Mouse (Mus musculus): ENCODE measurements at regions not wholly inside any gene's neighbourhood (a gene's known extent, or its start where the extent isn't known, plus 50 kb on each side); places are given as distances from the start of the nearest gene placed in this dataset.

- H3K79me2 ChIP-seq (ENCODE audit: control insufficient read depth, insufficient read depth) = no peaks in the 10 kb centered on the region
- TF ChIP-seq MYOD1 (IDR thresholded peaks at IDR 0.05; ENCODE audit: control insufficient read depth, insufficient read length, low read depth) = no peak
- no peak for TF ChIP-seq CEBPB (IDR thresholded peaks at IDR 0.05; ENCODE audit: low read depth)
- TF ChIP-seq MYOG (IDR thresholded peaks at IDR 0.05; ENCODE audit: control insufficient read depth, extremely low read depth, insufficient read length) = no peak
- TF ChIP-seq FOSL1 (IDR thresholded peaks at IDR 0.05; ENCODE audit: insufficient read depth, low read length, poor library complexity, severe bottlenecking) = no peak
- TF ChIP-seq USF1 (IDR thresholded peaks at IDR 0.05; ENCODE audit: low read depth) = no peak
- no peak for TF ChIP-seq CTCF (IDR thresholded peaks at IDR 0.05; ENCODE audit: control insufficient read depth, insufficient read depth, insufficient read length)
- no peak for TF ChIP-seq MAX (IDR thresholded peaks at IDR 0.05)
- H3K27me3 ChIP-seq (ENCODE audit: control insufficient read depth, insufficient read depth, insufficient read length) = no peaks in the 10 kb centered on the region
- no peaks in the 10 kb centered on the region for H3K79me3 ChIP-seq (ENCODE audit: low read depth)
- H3K36me3 ChIP-seq (ENCODE audit: control insufficient read depth, insufficient read depth) = no peaks in the 10 kb centered on the region
- no peak overlapping the region for H3ac ChIP-seq (ENCODE audit: control insufficient read depth, insufficient read length, low read depth)
- no peak overlapping the region for H3K4me3 ChIP-seq (ENCODE audit: insufficient read depth, poor library complexity, severe bottlenecking)
Measured at GRCm38 (mm10) chr16:85347621-85348020, 174.1 kb upstream of the App start.

GRCm38 (mm10) chr16:85336495-85337119 is 163.0 kb upstream of the App start:
- H3K79me3 ChIP-seq (ENCODE audit: low read depth) = no peaks in the 10 kb centered on the region
- no peak overlapping the region for H3K4me3 ChIP-seq (ENCODE audit: insufficient read depth, poor library complexity, severe bottlenecking)
- H3K79me2 ChIP-seq (ENCODE audit: control insufficient read depth, insufficient read depth) = no peaks in the 10 kb centered on the region
- H3K36me3 ChIP-seq (ENCODE audit: control insufficient read depth, insufficient read depth) = no peaks in the 10 kb centered on the region
- no peaks in the 10 kb centered on the region for H3K27me3 ChIP-seq (ENCODE audit: control insufficient read depth, insufficient read depth, insufficient read length)
- H3ac ChIP-seq (ENCODE audit: control insufficient read depth, insufficient read length, low read depth) = no peak overlapping the region
- TF ChIP-seq MYOD1 (IDR thresholded peaks at IDR 0.05; ENCODE audit: control insufficient read depth, insufficient read length, low read depth) (no peak), MYOG (IDR thresholded peaks at IDR 0.05; ENCODE audit: control insufficient read depth, extremely low read depth, insufficient read length) (no peak), CTCF (IDR thresholded peaks at IDR 0.05; ENCODE audit: control insufficient read depth, insufficient read depth, insufficient read length) (no peak), CEBPB (IDR thresholded peaks at IDR 0.05; ENCODE audit: low read depth) (no peak)

GRCm38 (mm10) chr16:85333543-85333942 is 160.0 kb upstream of the App start:
- Histone ChIP-seq H3K36me3 (ENCODE audit: control insufficient read depth, insufficient read depth) (no peaks in the 10 kb centered on the region), H3K79me3 (ENCODE audit: low read depth) (no peaks in the 10 kb centered on the region), H3ac (ENCODE audit: control insufficient read depth, insufficient read length, low read depth) (no peak overlapping the region), H3K27me3 (ENCODE audit: control insufficient read depth, insufficient read depth, insufficient read length) (no peaks in the 10 kb centered on the region), H3K4me3 (ENCODE audit: insufficient read depth, poor library complexity, severe bottlenecking) (no peak overlapping the region), H3K79me2 (ENCODE audit: control insufficient read depth, insufficient read depth) (no peaks in the 10 kb centered on the region)
- TF ChIP-seq MYOD1 (IDR thresholded peaks at IDR 0.05; ENCODE audit: control insufficient read depth, insufficient read length, low read depth) (no peak), CTCF (IDR thresholded peaks at IDR 0.05; ENCODE audit: control insufficient read depth, insufficient read depth, insufficient read length) (no peak), FOSL1 (IDR thresholded peaks at IDR 0.05; ENCODE audit: insufficient read depth, low read length, poor library complexity, severe bottlenecking) (no peak), MAX (IDR thresholded peaks at IDR 0.05) (no peak), USF1 (IDR thresholded peaks at IDR 0.05; ENCODE audit: low read depth) (no peak), CEBPB (IDR thresholded peaks at IDR 0.05; ENCODE audit: low read depth) (no peak)

- TF ChIP-seq MYOG (IDR thresholded peaks at IDR 0.05; ENCODE audit: control insufficient read depth, extremely low read depth, insufficient read length) (no peak), CTCF (IDR thresholded peaks at IDR 0.05; ENCODE audit: control insufficient read depth, insufficient read depth, insufficient read length) (no peak), MAX (IDR thresholded peaks at IDR 0.05) (no peak), CEBPB (IDR thresholded peaks at IDR 0.05; ENCODE audit: low read depth) (no peak), FOSL1 (IDR thresholded peaks at IDR 0.05; ENCODE audit: insufficient read depth, low read length, poor library complexity, severe bottlenecking) (no peak), USF1 (IDR thresholded peaks at IDR 0.05; ENCODE audit: low read depth) (no peak), MYOD1 (IDR thresholded peaks at IDR 0.05; ENCODE audit: control insufficient read depth, insufficient read length, low read depth) (no peak)
- H3K27me3 ChIP-seq (ENCODE audit: control insufficient read depth, insufficient read depth, insufficient read length) = no peaks in the 10 kb centered on the region
- no peak overlapping the region for H3ac ChIP-seq (ENCODE audit: control insufficient read depth, insufficient read length, low read depth)
Measured at GRCm38 (mm10) chr16:85312018-85312417, 138.5 kb upstream of the App start.

GRCm38 (mm10) chr16:85309493-85309892 is 135.9 kb upstream of the App start:
- TF ChIP-seq MYOG (IDR thresholded peaks at IDR 0.05; ENCODE audit: control insufficient read depth, extremely low read depth, insufficient read length) = no peak
- TF ChIP-seq CEBPB (IDR thresholded peaks at IDR 0.05; ENCODE audit: low read depth) = no peak
- TF ChIP-seq USF1 (IDR thresholded peaks at IDR 0.05; ENCODE audit: low read depth) = peak; percentile 35
- TF ChIP-seq FOSL1 (IDR thresholded peaks at IDR 0.05; ENCODE audit: insufficient read depth, low read length, poor library complexity, severe bottlenecking) = no peak
- TF ChIP-seq MYOD1 (IDR thresholded peaks at IDR 0.05; ENCODE audit: control insufficient read depth, insufficient read length, low read depth) = no peak
- no peak for TF ChIP-seq CTCF (IDR thresholded peaks at IDR 0.05; ENCODE audit: control insufficient read depth, insufficient read depth, insufficient read length)
- Histone ChIP-seq H3K79me3 (ENCODE audit: low read depth) (no peaks in the 10 kb centered on the region), H3K27me3 (ENCODE audit: control insufficient read depth, insufficient read depth, insufficient read length) (no peaks in the 10 kb centered on the region), H3K4me3 (ENCODE audit: insufficient read depth, poor library complexity, severe bottlenecking) (no peak overlapping the region), H3K79me2 (ENCODE audit: control insufficient read depth, insufficient read depth) (no peaks in the 10 kb centered on the region), H3ac (ENCODE audit: control insufficient read depth, insufficient read length, low read depth) (no peak overlapping the region), H3K36me3 (ENCODE audit: control insufficient read depth, insufficient read depth) (no peaks in the 10 kb centered on the region)

More at GRCm38 (mm10) chr16:85312018-85312417, 138.5 kb upstream of the App start:
- H3K79me3 ChIP-seq (ENCODE audit: low read depth) = no peaks in the 10 kb centered on the region
- no peak overlapping the region for H3K4me3 ChIP-seq (ENCODE audit: insufficient read depth, poor library complexity, severe bottlenecking)
- no peaks in the 10 kb centered on the region for H3K36me3 ChIP-seq (ENCODE audit: control insufficient read depth, insufficient read depth)
- no peaks in the 10 kb centered on the region for H3K79me2 ChIP-seq (ENCODE audit: control insufficient read depth, insufficient read depth)

- Histone ChIP-seq H3K27me3 (ENCODE audit: control insufficient read depth, insufficient read depth, insufficient read length) (no peaks in the 10 kb centered on the region), H3K36me3 (ENCODE audit: control insufficient read depth, insufficient read depth) (no peaks in the 10 kb centered on the region), H3K79me2 (ENCODE audit: control insufficient read depth, insufficient read depth) (no peaks in the 10 kb centered on the region), H3K4me3 (ENCODE audit: insufficient read depth, poor library complexity, severe bottlenecking) (no peak overlapping the region), H3ac (ENCODE audit: control insufficient read depth, insufficient read length, low read depth) (no peak overlapping the region), H3K79me3 (ENCODE audit: low read depth) (no peaks in the 10 kb centered on the region)
- TF ChIP-seq MYOD1 (IDR thresholded peaks at IDR 0.05; ENCODE audit: control insufficient read depth, insufficient read length, low read depth) = no peak
- TF ChIP-seq CEBPB (IDR thresholded peaks at IDR 0.05; ENCODE audit: low read depth) = no peak
- no peak for TF ChIP-seq MAX (IDR thresholded peaks at IDR 0.05)
- no peak for TF ChIP-seq MYOG (IDR thresholded peaks at IDR 0.05; ENCODE audit: control insufficient read depth, extremely low read depth, insufficient read length)
- TF ChIP-seq USF1 (IDR thresholded peaks at IDR 0.05; ENCODE audit: low read depth) = no peak
- no peak for TF ChIP-seq CTCF (IDR thresholded peaks at IDR 0.05; ENCODE audit: control insufficient read depth, insufficient read depth, insufficient read length)
- TF ChIP-seq FOSL1 (IDR thresholded peaks at IDR 0.05; ENCODE audit: insufficient read depth, low read length, poor library complexity, severe bottlenecking) = no peak
Measured at GRCm38 (mm10) chr16:85308429-85308828, 134.9 kb upstream of the App start.

All from C2C12 (cell line).